Mouse (Mus musculus): ENCODE results near the gene Acbd6.

Acbd6 gene

GRCm38 (mm10) chr1:155650121-155650846 is 92.4 kb downstream of the Acbd6 start:
- DNase-seq (ENCODE audit: low spot score): no peak

- DNase-seq (ENCODE audit: low spot score): no peak
These were observed 97.0 kb downstream of the Acbd6 start for GRCm38 (mm10) chr1:155654961-155655360.

GRCm38 (mm10) chr1:155656321-155656720 is 98.4 kb downstream of the Acbd6 start:
- no peak for DNase-seq (ENCODE audit: low spot score)

GRCm38 (mm10) chr1:155663994-155664393 is 106.1 kb downstream of the Acbd6 start:
- no peak for DNase-seq (ENCODE audit: low spot score)

- DNase-seq (ENCODE audit: low spot score): peak; percentile 2
These were observed 117.7 kb downstream of the Acbd6 start for GRCm38 (mm10) chr1:155675570-155675969.

GRCm38 (mm10) chr1:155681116-155681799 is 123.3 kb downstream of the Acbd6 start:
- no peak for DNase-seq (ENCODE audit: low spot score)

GRCm38 (mm10) chr1:155686816-155687215 is 128.9 kb downstream of the Acbd6 start:
- DNase-seq (ENCODE audit: low spot score): no peak

- DNase-seq (ENCODE audit: low spot score): no peak
These were observed 131.2 kb downstream of the Acbd6 start for GRCm38 (mm10) chr1:155689141-155689540.

- DNase-seq (ENCODE audit: low spot score): no peak
These were observed 131.6 kb downstream of the Acbd6 start for GRCm38 (mm10) chr1:155689558-155689957.

- DNase-seq (ENCODE audit: low spot score): no peak
These were observed 134.3 kb downstream of the Acbd6 start for GRCm38 (mm10) chr1:155692230-155692629.

- no peak for DNase-seq (ENCODE audit: low spot score)
These were observed 135.1 kb downstream of the Acbd6 start for GRCm38 (mm10) chr1:155693026-155693425.

GRCm38 (mm10) chr1:155693443-155693842 is 135.5 kb downstream of the Acbd6 start:
- DNase-seq (ENCODE audit: low spot score): no peak

GRCm38 (mm10) chr1:155698373-155699159 is 140.6 kb downstream of the Acbd6 start:
- no peak for DNase-seq (ENCODE audit: low spot score)

- DNase-seq (ENCODE audit: low spot score): no peak
These were observed 143.0 kb downstream of the Acbd6 start for GRCm38 (mm10) chr1:155700886-155701285.

- no peak for DNase-seq (ENCODE audit: low spot score)
These were observed 145.3 kb downstream of the Acbd6 start for GRCm38 (mm10) chr1:155703191-155703680.

GRCm38 (mm10) chr1:155704182-155704581 is 146.3 kb downstream of the Acbd6 start:
- DNase-seq (ENCODE audit: low spot score): no peak

GRCm38 (mm10) chr1:155713306-155713705 is 155.4 kb downstream of the Acbd6 start:
- no peak for DNase-seq (ENCODE audit: low spot score)

- DNase-seq (ENCODE audit: low spot score): no peak
These were observed 157.4 kb downstream of the Acbd6 start for GRCm38 (mm10) chr1:155715366-155715765.

GRCm38 (mm10) chr1:155717301-155717700 is 159.4 kb downstream of the Acbd6 start:
- DNase-seq (ENCODE audit: low spot score): no peak

- no peak for DNase-seq (ENCODE audit: low spot score)
These were observed 160.9 kb downstream of the Acbd6 start for GRCm38 (mm10) chr1:155718851-155719250.

GRCm38 (mm10) chr1:155720006-155720405 is 162.1 kb downstream of the Acbd6 start:
- DNase-seq (ENCODE audit: low spot score): no peak

GRCm38 (mm10) chr1:155721443-155721842 is 163.5 kb downstream of the Acbd6 start:
- no peak for DNase-seq (ENCODE audit: low spot score)

GRCm38 (mm10) chr1:155722185-155722584 is 164.3 kb downstream of the Acbd6 start:
- peak; percentile 32 for DNase-seq (ENCODE audit: low spot score)
